Mouse (Mus musculus) left cerebral cortex, postnatal 14 days (tissue): ENCODE measurements at regions not wholly inside any gene's neighbourhood (a gene's known extent, or its start where the extent isn't known, plus 50 kb on each side); places are given as distances from the start of the nearest gene placed in this dataset.

Experiments
- DNase-seq, 2 experiments: peaks; one replicate each; pipeline ENCODE4 v3.0.0; 2021 to 2022; ENCODE audit warnings: low spot score in 2 of 2, mixed read lengths in 1 of 2
- intact Hi-C: fragments of 180-260 bp; cut with DNase I; formaldehyde crosslinking; loops from one replicate; pipeline ENCODE4 v1.15.1; 2025

GRCm38 (mm10) chr2:180854349-180855004, 66.3 kb downstream of the Ythdf1 start:
- intact Hi-C loops = no loop called here
- DNase-seq = no peak

- no peak for DNase-seq
- intact Hi-C loops = no loop called here
Observed at GRCm38 (mm10) chr2:180847497-180847896, 70.8 kb upstream of the Bhlhe23 start.

- intact Hi-C loops = no loop called here
- no peak for DNase-seq
Observed at GRCm38 (mm10) chr2:180845011-180845410, 68.3 kb upstream of the Bhlhe23 start.

- intact Hi-C loops = loop anchor here (5.0 kb wide), 1 partner anchor 49 kb away; no protein-coding TSS in a partner anchor
- DNase-seq = no peak
Observed at GRCm38 (mm10) chr2:180843669-180844068, 67.0 kb upstream of the Bhlhe23 start.

GRCm38 (mm10) chr2:180839126-180839525, 62.4 kb upstream of the Bhlhe23 start:
- DNase-seq = no peak
- intact Hi-C loops = no loop called here

GRCm38 (mm10) chr2:180837996-180838395, 61.3 kb upstream of the Bhlhe23 start:
- intact Hi-C loops = no loop called here
- DNase-seq = no peak

GRCm38 (mm10) chr2:180837318-180837920, 60.7 kb upstream of the Bhlhe23 start:
- DNase-seq = no peak
- intact Hi-C loops = no loop called here

- intact Hi-C loops = no loop called here
- DNase-seq = no peak
Observed at GRCm38 (mm10) chr2:180835936-180836602, 59.4 kb upstream of the Bhlhe23 start.

- no peak for DNase-seq
- intact Hi-C loops = no loop called here
Observed at GRCm38 (mm10) chr2:180832711-180833110, 56.0 kb upstream of the Bhlhe23 start.

- intact Hi-C loops = no loop called here
- no peak for DNase-seq
Observed at GRCm38 (mm10) chr2:180830607-180831006, 53.9 kb upstream of the Bhlhe23 start.

- DNase-seq = no peak
- intact Hi-C loops = no loop called here
Observed at GRCm38 (mm10) chr2:180828086-180828485, 51.4 kb upstream of the Bhlhe23 start.

GRCm38 (mm10) chr2:180826742-180827141, 50.0 kb upstream of the Bhlhe23 start:
- intact Hi-C loops = no loop called here
- DNase-seq = no peak
